Mouse (Mus musculus) hindbrain, embryonic 13.5 days (tissue): ENCODE measurements around the gene Psme1. TPM values are rescaled to one million over a fixed set of nuclear protein-coding genes. Genes with fewer than 3 reads are reported as not detected.

Experiments
- ATAC-seq: fragments of 200-750 bp; cut with Nextera tagmentation; 2 replicates; pipeline ENCODE4 v1.8.0; 2017; ENCODE audit warnings: moderate TSS enrichment; ENCODE audit not compliant: low FRiP score
- H3K27ac ChIP-seq: fragments of 300-500 bp; sonication (generic); 2 replicates; pipeline ENCODE4 v1.5.1; 2015; ENCODE audit warnings: inconsistent platforms, mild to moderate bottlenecking, moderate library complexity
- H3K27me3 ChIP-seq: fragments of 300-500 bp; sonication (generic); 2 replicates; pipeline ENCODE4 v1.6.1; 2015; ENCODE audit warnings: mild to moderate bottlenecking, inconsistent platforms
- H3K36me3 ChIP-seq: fragments of 300-500 bp; sonication (generic); 2 replicates; pipeline ENCODE4 v1.6.1; 2015; ENCODE audit warnings: mild to moderate bottlenecking, inconsistent platforms
- H3K4me1 ChIP-seq: fragments of 300-500 bp; sonication (generic); replicated peaks from 2 replicates; pipeline ENCODE4 v1.6.1; 2015; ENCODE audit warnings: inconsistent platforms
- H3K4me2 ChIP-seq: fragments of 300-500 bp; sonication (generic); 2 replicates; pipeline ENCODE4 v1.6.1; 2015; ENCODE audit warnings: inconsistent platforms, mild to moderate bottlenecking, moderate library complexity
- H3K4me3 ChIP-seq: fragments of 300-500 bp; sonication (generic); 2 replicates; pipeline ENCODE4 v1.5.1; 2015; ENCODE audit warnings: mild to moderate bottlenecking, inconsistent platforms
- H3K9ac ChIP-seq: fragments of 300-500 bp; sonication (generic); 2 replicates; pipeline ENCODE4 v1.6.1; 2015; ENCODE audit warnings: mild to moderate bottlenecking, inconsistent platforms
- H3K9me3 ChIP-seq: fragments of 300-500 bp; sonication (generic); 2 replicates; pipeline ENCODE4 v1.6.1; 2016; ENCODE audit warnings: inconsistent platforms
- WGBS: fragments of 180-500 bp; shearing (Covaris S2); methylation state at CpG from one replicate; pipeline ENCODE4 v1.1.7; 2015; 5-methylcytosine and 5-hydroxymethylcytosine counted together
- polyA plus RNA-seq: library from polyadenylated mRNA; unstranded; fragments of >200 nt; fragmentation: Nextera tagmentation; extraction: Ambion mirVana; gene quantifications from 2 replicates; pipeline ENCODE4 v1.2.1, GENCODE M21; 2015

The Psme1 gene
- polyA plus RNA-seq, 1 experiment from 2014 or later: 188 TPM

GRCm38 (mm10) chr14:55590748-55591330 lies 12.9 kb downstream of the Psme1 start, which contains the start of gene Psme2:
Gene Psme2 (minus strand): TSS chr14:55591113.
- peak; percentile 97 for ATAC-seq
- Histone ChIP-seq H3K9me3 (no peaks in the 10 kb centered on the region), H3K4me2 (peak within 1 kb of the TSS; percentile 87), H3K4me1 (peaks cover 41% of the 10 kb centered on the region), H3K27ac (peak within 1 kb of the TSS; percentile 94), H3K27me3 (0 out of 2 replicates have a peak, but pooled peaks cover under 1% of the 10 kb centered on the region), H3K36me3 (peaks cover 37% of the 10 kb centered on the region), H3K4me3 (peak within 1 kb of the TSS; percentile 96), H3K9ac (peak within 1 kb of the TSS; percentile 94)
- WGBS: 0% methylated on average over 22 of the region's 22 CpGs

GRCm38 (mm10) chr14:55591331-55591891 lies 13.5 kb downstream of the Psme1 start, which contains the start of gene Rnf31:
Gene Rnf31 (plus strand): TSS chr14:55591708.
- WGBS: under 1% methylated on average over 33 of the region's 33 CpGs
- peak; percentile 92 for ATAC-seq
- H3K36me3 ChIP-seq: peaks cover 43% of the 10 kb centered on the region
- H3K27ac ChIP-seq: peak within 1 kb of the TSS; percentile 94
- peak within 1 kb of the TSS; percentile 87 for H3K4me2 ChIP-seq
- H3K9me3 ChIP-seq: no peaks in the 10 kb centered on the region
- H3K4me1 ChIP-seq: peaks cover 42% of the 10 kb centered on the region
- peak within 1 kb of the TSS; percentile 96 for H3K4me3 ChIP-seq
- H3K27me3 ChIP-seq: no peaks in the 10 kb centered on the region
- peak within 1 kb of the TSS; percentile 94 for H3K9ac ChIP-seq

- Histone ChIP-seq H3K9me3 (no peaks in the 10 kb centered on the region), H3K27ac (peak overlapping the region; percentile 94), H3K4me1 (peaks cover 42% of the 10 kb centered on the region), H3K4me3 (peak overlapping the region; percentile 96), H3K4me2 (peak overlapping the region; percentile 87), H3K27me3 (no peaks in the 10 kb centered on the region), H3K36me3 (peaks cover 45% of the 10 kb centered on the region), H3K9ac (peak overlapping the region; percentile 94)
- no peak for ATAC-seq
- 8% methylated on average over 16 of the region's 16 CpGs for WGBS
These were observed 14.3 kb downstream of the Psme1 start for GRCm38 (mm10) chr14:55592226-55592625.

GRCm38 (mm10) chr14:55596036-55596690 lies 18.2 kb downstream of the Psme1 start:
- 72% methylated on average over 13 of the region's 13 CpGs for WGBS
- Histone ChIP-seq H3K36me3 (peaks cover 69% of the 10 kb centered on the region), H3K9me3 (no peaks in the 10 kb centered on the region), H3K9ac (no peak overlapping the region), H3K4me2 (no peak overlapping the region), H3K27me3 (no peaks in the 10 kb centered on the region), H3K4me3 (no peak overlapping the region), H3K4me1 (peaks cover 26% of the 10 kb centered on the region), H3K27ac (no peak overlapping the region)
- no peak for ATAC-seq

GRCm38 (mm10) chr14:55598521-55599390 lies 20.8 kb downstream of the Psme1 start:
- Histone ChIP-seq H3K9me3 (no peaks in the 10 kb centered on the region), H3K4me1 (peaks cover 10% of the 10 kb centered on the region), H3K27me3 (no peaks in the 10 kb centered on the region), H3K36me3 (peaks cover 92% of the 10 kb centered on the region), H3K4me2 (no peak overlapping the region), H3K27ac (no peak overlapping the region), H3K4me3 (no peak overlapping the region), H3K9ac (no peak overlapping the region)
- no peak for ATAC-seq
- WGBS: 95% methylated on average over 21 of the region's 21 CpGs

- Histone ChIP-seq H3K4me1 (peaks cover 6% of the 10 kb centered on the region), H3K9me3 (no peaks in the 10 kb centered on the region), H3K4me2 (peak within 1 kb of the TSS; percentile 34), H3K27ac (peak within 1 kb of the TSS; percentile 35), H3K36me3 (peaks cover 87% of the 10 kb centered on the region), H3K27me3 (no peaks in the 10 kb centered on the region), H3K4me3 (peak within 1 kb of the TSS; percentile 15), H3K9ac (peak within 1 kb of the TSS; percentile 2; the same call in 1 of the 2 replicates)
- ATAC-seq: no peak
- 88% methylated on average over 7 of the region's 7 CpGs for WGBS
These were observed 25.3 kb downstream of the Psme1 start, which contains the start of gene Irf9 for GRCm38 (mm10) chr14:55603271-55603632. Gene Irf9 (plus strand): TSS chr14:55603571.

- Histone ChIP-seq H3K27ac (peak overlapping the region; percentile 35), H3K27me3 (no peaks in the 10 kb centered on the region), H3K4me1 (peaks cover 6% of the 10 kb centered on the region), H3K4me2 (peak overlapping the region; percentile 34), H3K9ac (peak overlapping the region; percentile 2; the same call in 1 of the 2 replicates), H3K4me3 (peak overlapping the region; percentile 15), H3K9me3 (no peaks in the 10 kb centered on the region), H3K36me3 (peaks cover 87% of the 10 kb centered on the region)
- ATAC-seq: peak; percentile 86
- WGBS: 25% methylated on average over 19 of the region's 19 CpGs
These were observed 26.0 kb downstream of the Psme1 start for GRCm38 (mm10) chr14:55603633-55604576.

- no peak overlapping the region for H3K4me2 ChIP-seq
- WGBS: 91% methylated on average over 11 of the region's 11 CpGs
- H3K27me3 ChIP-seq: no peaks in the 10 kb centered on the region
- no peak overlapping the region for H3K9ac ChIP-seq
- no peaks in the 10 kb centered on the region for H3K9me3 ChIP-seq
- ATAC-seq: no peak
- no peak overlapping the region for H3K27ac ChIP-seq
- H3K4me1 ChIP-seq: peaks cover 6% of the 10 kb centered on the region
- no peak overlapping the region for H3K4me3 ChIP-seq
- H3K36me3 ChIP-seq: peaks cover 87% of the 10 kb centered on the region
These were observed 26.9 kb downstream of the Psme1 start for GRCm38 (mm10) chr14:55604823-55605222.

- no peak for ATAC-seq
- no peak overlapping the region for H3K27ac ChIP-seq
- peaks cover 83% of the 10 kb centered on the region for H3K36me3 ChIP-seq
- no peak overlapping the region for H3K4me3 ChIP-seq
- WGBS: 94% methylated on average over 16 of the region's 16 CpGs
- peaks cover 6% of the 10 kb centered on the region for H3K4me1 ChIP-seq
- no peak overlapping the region for H3K4me2 ChIP-seq
- no peaks in the 10 kb centered on the region for H3K9me3 ChIP-seq
- no peak overlapping the region for H3K9ac ChIP-seq
- H3K27me3 ChIP-seq: no peaks in the 10 kb centered on the region
These were observed 28.0 kb downstream of the Psme1 start for GRCm38 (mm10) chr14:55605743-55606459.

- peaks cover 6% of the 10 kb centered on the region for H3K4me1 ChIP-seq
- H3K36me3 ChIP-seq: peaks cover 60% of the 10 kb centered on the region
- no peaks in the 10 kb centered on the region for H3K9me3 ChIP-seq
- H3K9ac ChIP-seq: no peak overlapping the region
- ATAC-seq: no peak
- no peaks in the 10 kb centered on the region for H3K27me3 ChIP-seq
- no peak overlapping the region for H3K4me2 ChIP-seq
- WGBS: 95% methylated on average over 6 of the region's 6 CpGs
- no peak overlapping the region for H3K27ac ChIP-seq
- no peak overlapping the region for H3K4me3 ChIP-seq
These were observed 30.4 kb downstream of the Psme1 start for GRCm38 (mm10) chr14:55608339-55608738.

- no peak overlapping the region for H3K4me3 ChIP-seq
- no peaks in the 10 kb centered on the region for H3K4me1 ChIP-seq
- no peaks in the 10 kb centered on the region for H3K9me3 ChIP-seq
- H3K9ac ChIP-seq: no peak overlapping the region
- WGBS: 74% methylated on average over 6 of the region's 6 CpGs
- no peak overlapping the region for H3K27ac ChIP-seq
- no peaks in the 10 kb centered on the region for H3K27me3 ChIP-seq
- ATAC-seq: no peak
- H3K4me2 ChIP-seq: no peak overlapping the region
- peaks cover 23% of the 10 kb centered on the region for H3K36me3 ChIP-seq
These were observed 35.4 kb downstream of the Psme1 start for GRCm38 (mm10) chr14:55613346-55613745.
